Mouse (Mus musculus): ENCODE measurements around the gene Hif1an. TPM values are rescaled to one million over a fixed set of nuclear protein-coding genes. Genes with fewer than 3 reads are reported as not detected.

Hif1an gene
- polyA plus RNA-seq, 2 experiments: 27.3 to 30.1 TPM

DNA sequence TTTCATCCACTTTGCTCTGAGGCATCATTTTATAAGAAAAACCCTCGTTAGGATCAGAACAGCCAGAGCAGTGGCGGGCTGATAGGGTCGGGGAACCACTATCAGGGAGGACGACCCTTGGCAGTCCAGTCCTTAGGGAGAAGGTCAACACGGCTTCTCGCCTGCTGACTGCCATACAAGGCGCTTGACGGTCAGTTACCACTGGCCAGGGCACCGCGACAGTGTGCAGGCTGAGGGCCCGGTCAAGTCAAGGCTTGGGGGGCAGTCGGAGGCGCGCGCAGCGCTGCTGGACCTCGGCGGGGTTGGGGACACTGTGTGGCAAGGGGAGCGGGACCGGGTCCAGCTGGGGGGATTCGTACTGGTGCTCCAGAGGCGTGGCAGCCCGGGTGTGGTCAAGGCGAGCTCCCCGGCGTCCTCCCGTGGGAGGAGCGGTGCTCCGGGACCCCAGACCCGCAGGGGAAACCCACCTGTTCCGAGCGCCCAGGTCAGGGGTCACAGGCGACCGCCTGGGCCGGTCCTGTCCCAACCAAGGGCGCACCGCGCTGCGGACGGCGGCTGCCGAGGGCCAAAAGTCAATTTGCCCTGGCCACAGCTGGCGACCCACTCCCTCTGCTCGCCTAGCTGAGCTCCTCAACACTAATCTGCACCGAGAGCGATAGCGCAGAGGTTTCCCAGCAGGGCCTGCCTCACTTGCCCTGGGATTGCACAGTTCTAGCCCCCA lies 17.2 kb upstream of the Hif1an start, which contains the start of gene Sec31b:
Sec31b (minus strand) TSS at position 544 of the 721 bp plus-strand sequence.
- no peak for DNase-seq (ENCODE audit: low spot score)
- Histone ChIP-seq H3K9me3 (ENCODE audit: control insufficient read depth, low read length) (peaks cover 5% of the 10 kb centered on the region; the same call in 1 of the 2 replicates), H3K27ac (replicated peaks; ENCODE audit: low read depth, low read length) (no peak within 1 kb of the TSS), H3K4me2 (replicated peaks; ENCODE audit: low read depth, low read length, severe bottlenecking) (peak within 1 kb of the TSS; percentile 71), H3K27me3 (ENCODE audit: control insufficient read depth, insufficient read depth, low read length) (peaks cover 3% of the 10 kb centered on the region; the same call in 1 of the 2 replicates), H3K4me1 (ENCODE audit: control insufficient read depth, insufficient read depth, low read length) (peaks cover 3% of the 10 kb centered on the region; the same call in 1 of the 2 replicates), H3K4me3 (replicated peaks; ENCODE audit: low read length) (peak within 1 kb of the TSS; percentile 42), H3K36me3 (ENCODE audit: control insufficient read depth, insufficient read depth, low read length) (peaks cover 28% of the 10 kb centered on the region), H3K9ac (ENCODE audit: low read depth, low read length, severe bottlenecking) (peak within 1 kb of the TSS; percentile 47; the same call in 1 of the 2 replicates)
- no peak for TF ChIP-seq POLR2A (IDR thresholded peaks at IDR 0.05; ENCODE audit: borderline replicate concordance, extremely low read depth, insufficient read depth, insufficient read length)
- ATAC-seq (ENCODE audit: low FRiP score, low read depth): peak; percentile 31; the same call in 1 of the 2 replicates
- WGBS: 4% methylated on average over 38 of the region's 47 CpGs

- H3K27me3 ChIP-seq (ENCODE audit: control insufficient read depth, insufficient read depth, low read length): no peaks in the 10 kb centered on the region
- no peak within 1 kb of the TSS for H3K4me2 ChIP-seq (replicated peaks; ENCODE audit: low read depth, low read length, severe bottlenecking)
- no peak for TF ChIP-seq POLR2A (IDR thresholded peaks at IDR 0.05; ENCODE audit: borderline replicate concordance, extremely low read depth, insufficient read depth, insufficient read length)
- no peak within 1 kb of the TSS for H3K27ac ChIP-seq (replicated peaks; ENCODE audit: low read depth, low read length)
- 94% methylated on average over 4 of the region's 4 CpGs for WGBS
- ATAC-seq (ENCODE audit: low FRiP score, low read depth): no peak
- H3K9me3 ChIP-seq (ENCODE audit: control insufficient read depth, low read length): no peaks in the 10 kb centered on the region
- peaks cover 55% of the 10 kb centered on the region for H3K36me3 ChIP-seq (ENCODE audit: control insufficient read depth, insufficient read depth, low read length)
- no peak within 1 kb of the TSS for H3K9ac ChIP-seq (ENCODE audit: low read depth, low read length, severe bottlenecking)
- DNase-seq (ENCODE audit: low spot score): no peak
- H3K4me3 ChIP-seq (replicated peaks; ENCODE audit: low read length): no peak within 1 kb of the TSS
- peaks cover 6% of the 10 kb centered on the region for H3K4me1 ChIP-seq (ENCODE audit: control insufficient read depth, insufficient read depth, low read length)
These were observed 9.9 kb upstream of the Hif1an start, which contains the start of gene Gm20538 for GRCm38 (mm10) chr19:44552731-44553130. Gene Gm20538, minus strand, starts transcription at chr19:44552831.

DNA sequence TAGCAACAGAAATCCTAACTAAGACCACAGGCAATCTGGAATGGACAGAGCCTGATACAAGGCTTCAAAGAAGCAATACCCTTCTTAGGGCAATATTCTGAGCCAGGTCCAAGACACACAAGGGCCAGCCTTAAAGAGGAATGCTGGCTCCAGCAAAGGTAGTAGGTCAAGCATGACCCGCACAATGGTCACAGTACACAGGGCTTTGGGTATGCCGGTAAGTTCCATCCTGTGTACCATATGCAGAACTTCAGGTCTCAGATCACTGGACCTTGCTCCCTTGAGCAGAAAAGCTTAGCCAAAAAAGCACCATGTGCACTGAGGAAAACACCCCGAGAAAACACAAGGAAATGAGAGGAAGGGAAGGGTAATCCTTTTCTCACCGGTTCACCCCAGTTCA lies 9.4 kb upstream of the Hif1an start:
- no peaks in the 10 kb centered on the region for H3K9me3 ChIP-seq (ENCODE audit: control insufficient read depth, low read length)
- DNase-seq (ENCODE audit: low spot score) (no peak), ATAC-seq (ENCODE audit: low FRiP score, low read depth) (no peak)
- H3K4me2 ChIP-seq (replicated peaks; ENCODE audit: low read depth, low read length, severe bottlenecking): no peak overlapping the region
- no peak for TF ChIP-seq POLR2A (IDR thresholded peaks at IDR 0.05; ENCODE audit: borderline replicate concordance, extremely low read depth, insufficient read depth, insufficient read length)
- H3K4me3 ChIP-seq (replicated peaks; ENCODE audit: low read length): no peak overlapping the region
- WGBS: 97% methylated on average over 4 of the region's 4 CpGs
- H3K36me3 ChIP-seq (ENCODE audit: control insufficient read depth, insufficient read depth, low read length): peaks cover 50% of the 10 kb centered on the region
- no peak overlapping the region for H3K27ac ChIP-seq (replicated peaks; ENCODE audit: low read depth, low read length)
- no peaks in the 10 kb centered on the region for H3K27me3 ChIP-seq (ENCODE audit: control insufficient read depth, insufficient read depth, low read length)
- peaks cover 6% of the 10 kb centered on the region for H3K4me1 ChIP-seq (ENCODE audit: control insufficient read depth, insufficient read depth, low read length)
- no peak overlapping the region for H3K9ac ChIP-seq (ENCODE audit: low read depth, low read length, severe bottlenecking)

GRCm38 (mm10) chr19:44554490-44554860 lies 8.2 kb upstream of the Hif1an start:
- peak overlapping the region; percentile 92 for H3K9ac ChIP-seq (ENCODE audit: low read depth, low read length, severe bottlenecking)
- ATAC-seq (ENCODE audit: low FRiP score, low read depth) (no peak), DNase-seq (ENCODE audit: low spot score) (no peak)
- peaks cover 6% of the 10 kb centered on the region for H3K4me1 ChIP-seq (ENCODE audit: control insufficient read depth, insufficient read depth, low read length)
- H3K4me3 ChIP-seq (replicated peaks; ENCODE audit: low read length): peak overlapping the region; percentile 65
- no peak overlapping the region for H3K27ac ChIP-seq (replicated peaks; ENCODE audit: low read depth, low read length)
- peak overlapping the region; percentile 84 for H3K4me2 ChIP-seq (replicated peaks; ENCODE audit: low read depth, low read length, severe bottlenecking)
- TF ChIP-seq POLR2A (IDR thresholded peaks at IDR 0.05; ENCODE audit: borderline replicate concordance, extremely low read depth, insufficient read depth, insufficient read length): no peak
- H3K36me3 ChIP-seq (ENCODE audit: control insufficient read depth, insufficient read depth, low read length): peaks cover 39% of the 10 kb centered on the region
- 4% methylated on average over 8 of the region's 8 CpGs for WGBS
- no peaks in the 10 kb centered on the region for H3K27me3 ChIP-seq (ENCODE audit: control insufficient read depth, insufficient read depth, low read length)
- no peaks in the 10 kb centered on the region for H3K9me3 ChIP-seq (ENCODE audit: control insufficient read depth, low read length)

DNA sequence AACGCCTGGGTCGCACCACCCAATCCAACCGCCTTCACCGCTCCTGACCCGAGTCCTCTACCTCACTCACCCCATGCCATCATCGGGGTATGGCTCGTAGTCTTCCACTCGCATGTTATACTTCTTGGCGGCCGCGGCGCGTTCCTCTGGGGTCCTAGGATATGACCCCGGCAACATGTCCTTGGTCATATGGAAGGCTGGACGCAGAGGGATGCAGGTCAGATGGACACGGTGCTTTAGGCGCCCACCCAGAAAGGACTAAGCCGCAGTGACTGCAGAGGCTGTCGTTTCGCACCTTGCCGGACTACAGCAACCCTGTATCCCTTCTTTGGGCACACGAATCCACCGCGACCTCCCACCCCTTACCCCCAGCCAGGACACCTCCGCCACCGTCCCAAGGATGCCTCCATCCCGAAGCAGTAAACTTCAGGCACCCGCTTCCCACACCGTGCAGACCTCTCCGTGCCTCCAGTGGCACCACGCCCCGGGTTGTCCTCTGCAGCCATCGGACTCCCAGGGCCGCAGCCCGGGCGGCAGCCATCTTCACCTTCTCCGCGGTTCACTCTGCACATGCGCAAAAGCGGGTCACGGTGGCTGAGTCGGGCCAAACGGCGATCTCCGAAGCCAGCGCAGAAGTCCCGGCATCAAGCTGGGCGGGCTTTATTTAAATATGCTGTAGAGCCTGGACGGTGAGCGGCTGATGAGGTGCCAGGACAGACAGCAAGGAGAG lies 7.6 kb upstream of the Hif1an start, which contains the start of gene Ndufb8:
Ndufb8 (minus strand) TSS at position 580 of the 730 bp plus-strand sequence.
- TF ChIP-seq POLR2A (IDR thresholded peaks at IDR 0.05; ENCODE audit: borderline replicate concordance, extremely low read depth, insufficient read depth, insufficient read length): peak; percentile 90; the same call in 1 of the 2 replicates
- peak within 1 kb of the TSS; percentile 84 for H3K4me2 ChIP-seq (replicated peaks; ENCODE audit: low read depth, low read length, severe bottlenecking)
- H3K9ac ChIP-seq (ENCODE audit: low read depth, low read length, severe bottlenecking): peak within 1 kb of the TSS; percentile 92
- no peaks in the 10 kb centered on the region for H3K9me3 ChIP-seq (ENCODE audit: control insufficient read depth, low read length)
- no peaks in the 10 kb centered on the region for H3K27me3 ChIP-seq (ENCODE audit: control insufficient read depth, insufficient read depth, low read length)
- peak within 1 kb of the TSS; percentile 61 for H3K27ac ChIP-seq (replicated peaks; ENCODE audit: low read depth, low read length)
- peaks cover 6% of the 10 kb centered on the region for H3K4me1 ChIP-seq (ENCODE audit: control insufficient read depth, insufficient read depth, low read length)
- under 1% methylated on average over 48 of the region's 50 CpGs for WGBS
- peak within 1 kb of the TSS; percentile 65 for H3K4me3 ChIP-seq (replicated peaks; ENCODE audit: low read length)
- peak; percentile 88 for ATAC-seq (ENCODE audit: low FRiP score, low read depth)
- H3K36me3 ChIP-seq (ENCODE audit: control insufficient read depth, insufficient read depth, low read length): peaks cover 33% of the 10 kb centered on the region
- peak; percentile 88 for DNase-seq (ENCODE audit: low spot score)
